Mouse (Mus musculus): Measurements from ENCODE around the gene Gins3.
"Not testable (repeated sequence)": the region's sequence is repeated elsewhere in the genome, so short reads cannot be mapped to it uniquely, and the experiment has no call there.

The Gins3 gene

DNA sequence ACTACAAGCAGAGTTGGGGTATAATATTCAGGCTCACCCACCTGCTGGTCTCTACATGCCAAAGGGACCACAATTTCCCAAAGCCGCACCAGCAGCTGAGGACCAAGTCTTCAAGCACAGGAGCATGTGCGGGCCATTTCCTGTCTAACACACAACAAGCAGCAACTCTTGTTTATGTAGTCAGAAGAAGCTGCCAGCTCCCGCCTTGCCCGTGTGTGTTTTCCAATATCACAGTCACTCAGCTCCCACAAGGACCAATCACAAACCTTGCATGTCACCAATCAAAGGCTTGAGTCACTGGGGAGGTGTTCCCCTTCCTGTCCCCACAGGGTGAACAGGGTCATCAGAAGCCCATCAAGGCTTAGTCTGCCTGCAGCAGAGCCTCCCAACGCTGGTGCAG lies 20.1 kb downstream of the Gins3 start:
- no peak for DNase-seq (ENCODE audit: low spot score)

GRCm38 (mm10) chr8:95655831-95656230 lies 22.6 kb downstream of the Gins3 start:
- no peak for DNase-seq (ENCODE audit: low spot score)

DNA sequence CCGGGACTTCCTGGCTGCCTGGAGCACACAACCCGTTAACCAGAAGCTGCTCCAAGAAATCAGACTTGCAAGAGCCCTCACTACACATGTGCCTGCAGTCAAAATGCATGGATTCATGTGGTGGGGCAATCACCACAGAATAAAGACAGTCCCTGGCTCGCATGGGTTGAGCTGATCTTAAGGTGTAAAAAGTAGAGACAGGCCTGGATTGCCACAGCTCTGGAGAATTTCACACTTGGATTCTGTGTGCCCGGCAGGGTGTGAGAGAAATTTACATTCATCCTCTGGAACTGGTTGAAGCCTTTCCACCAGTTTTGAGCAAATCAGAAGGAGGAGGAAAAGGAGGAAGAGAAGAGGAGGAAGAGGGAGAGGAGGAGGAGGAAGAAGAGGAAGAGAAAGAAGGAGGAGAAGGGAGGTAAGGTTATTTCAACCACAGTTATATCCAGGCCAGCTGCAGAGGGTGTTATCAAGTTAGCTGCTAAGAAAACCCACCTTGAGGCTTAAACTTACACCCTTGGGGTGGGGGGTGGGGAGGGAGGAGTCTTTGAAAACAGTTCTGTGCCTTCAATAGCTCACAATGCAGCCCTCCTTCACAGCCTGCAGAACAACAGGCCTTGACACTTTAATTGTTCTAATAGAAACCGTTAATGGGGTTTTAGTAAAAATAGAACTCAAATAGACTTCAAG lies 23.2 kb downstream of the Gins3 start:
- no peak for DNase-seq (ENCODE audit: low spot score)

GRCm38 (mm10) chr8:95657523-95657922 lies 24.3 kb downstream of the Gins3 start:
- no peak for DNase-seq (ENCODE audit: low spot score)

- no peak for DNase-seq (ENCODE audit: low spot score)
Measured at GRCm38 (mm10) chr8:95660334-95660882, 27.2 kb downstream of the Gins3 start.

DNA sequence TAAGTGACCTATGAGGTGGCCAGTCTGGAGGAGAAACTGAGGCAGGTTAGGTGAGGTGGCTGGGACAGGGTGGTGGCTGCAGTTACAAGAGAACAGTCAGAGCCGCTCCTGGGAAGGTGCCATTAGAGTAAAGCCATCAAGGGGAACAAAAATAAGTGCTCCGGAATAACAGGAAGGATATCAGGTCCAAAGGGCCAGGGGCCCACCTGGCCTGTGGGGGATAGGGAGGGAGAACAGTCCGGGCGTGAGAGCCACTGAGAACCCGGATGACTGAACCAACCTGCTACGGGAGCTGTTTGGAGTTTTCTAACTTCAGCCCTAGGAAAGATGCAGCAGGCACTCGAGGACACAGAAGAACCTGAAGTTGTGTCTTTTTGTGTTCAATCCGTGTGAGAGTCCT lies 27.8 kb downstream of the Gins3 start:
- no peak for DNase-seq (ENCODE audit: low spot score)

DNA sequence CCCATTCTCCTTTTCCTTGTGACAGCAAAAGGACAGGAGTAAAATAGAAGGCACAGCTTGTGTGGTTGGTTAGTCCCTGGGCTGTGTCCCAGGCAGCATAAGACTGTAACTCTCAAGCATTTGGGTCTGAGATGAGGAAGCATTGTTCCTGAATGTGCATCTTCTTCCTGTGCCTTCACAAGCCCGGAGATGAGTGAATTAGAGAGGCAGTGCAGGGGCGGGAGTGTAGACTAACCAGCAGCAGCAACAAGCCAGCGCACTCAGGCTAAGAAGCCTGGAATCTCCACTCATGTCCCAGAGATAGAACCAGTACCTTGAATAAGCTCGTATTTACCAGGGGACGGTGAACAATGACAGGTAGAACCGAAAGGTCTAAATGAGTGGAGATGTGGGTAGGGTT lies 28.3 kb downstream of the Gins3 start:
- no peak for DNase-seq (ENCODE audit: low spot score)

GRCm38 (mm10) chr8:95662885-95663598 lies 29.8 kb downstream of the Gins3 start:
- DNase-seq (ENCODE audit: low spot score), result no peak

DNA sequence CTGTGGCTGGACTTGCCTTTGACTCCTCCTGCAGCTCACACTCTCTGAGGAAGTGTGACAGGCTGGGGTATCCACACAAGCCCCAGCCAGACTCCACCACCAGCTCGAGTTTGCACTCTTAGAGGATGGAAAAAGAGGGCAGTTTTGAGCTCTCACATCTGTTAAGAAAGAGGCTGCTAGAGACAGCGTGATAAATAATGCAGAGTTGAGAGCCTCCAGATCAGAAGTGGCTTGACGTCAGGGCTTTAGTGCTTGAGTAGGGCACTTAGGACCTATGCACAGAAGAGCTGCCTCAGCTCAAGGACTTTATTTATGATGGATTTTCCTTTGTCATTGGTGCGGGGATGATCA lies 30.3 kb downstream of the Gins3 start:
- no peak for DNase-seq (ENCODE audit: low spot score)

GRCm38 (mm10) chr8:95665813-95666452 lies 32.7 kb downstream of the Gins3 start:
- DNase-seq (ENCODE audit: low spot score), result not testable (repeated sequence)

- DNase-seq (ENCODE audit: low spot score), result no peak
Measured at GRCm38 (mm10) chr8:95668163-95668958, 35.1 kb downstream of the Gins3 start.

- no peak for DNase-seq (ENCODE audit: low spot score)
Measured at GRCm38 (mm10) chr8:95669967-95670366, 36.7 kb downstream of the Gins3 start.

GRCm38 (mm10) chr8:95671861-95672260 lies 38.6 kb downstream of the Gins3 start:
- DNase-seq (ENCODE audit: low spot score), result no peak

DNA sequence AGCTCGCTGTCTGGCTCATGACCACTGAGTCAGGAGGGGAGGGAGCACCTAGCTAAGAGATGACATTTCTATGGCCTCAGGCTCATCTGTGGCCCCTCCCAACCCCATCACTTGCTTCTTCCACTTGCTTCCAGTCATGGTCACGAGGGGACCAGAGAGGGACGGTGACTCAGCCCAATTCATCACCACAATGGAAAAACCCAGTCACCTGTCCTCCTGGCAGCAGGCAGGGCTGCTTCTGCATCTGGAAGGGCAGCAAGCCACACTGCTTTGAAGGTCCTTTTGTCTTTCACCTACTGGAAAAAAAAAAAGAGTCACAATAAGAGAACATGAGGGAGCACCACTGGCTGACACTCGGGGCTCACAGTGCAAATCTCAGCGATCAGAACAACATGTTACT lies 39.6 kb downstream of the Gins3 start:
- DNase-seq (ENCODE audit: low spot score), result no peak

GRCm38 (mm10) chr8:95676631-95677030 lies 43.4 kb downstream of the Gins3 start, which contains the start of gene Ndrg4:
Gene Ndrg4, plus strand, starts transcription at chr8:95676980.
- DNase-seq (ENCODE audit: low spot score), result no peak

DNA sequence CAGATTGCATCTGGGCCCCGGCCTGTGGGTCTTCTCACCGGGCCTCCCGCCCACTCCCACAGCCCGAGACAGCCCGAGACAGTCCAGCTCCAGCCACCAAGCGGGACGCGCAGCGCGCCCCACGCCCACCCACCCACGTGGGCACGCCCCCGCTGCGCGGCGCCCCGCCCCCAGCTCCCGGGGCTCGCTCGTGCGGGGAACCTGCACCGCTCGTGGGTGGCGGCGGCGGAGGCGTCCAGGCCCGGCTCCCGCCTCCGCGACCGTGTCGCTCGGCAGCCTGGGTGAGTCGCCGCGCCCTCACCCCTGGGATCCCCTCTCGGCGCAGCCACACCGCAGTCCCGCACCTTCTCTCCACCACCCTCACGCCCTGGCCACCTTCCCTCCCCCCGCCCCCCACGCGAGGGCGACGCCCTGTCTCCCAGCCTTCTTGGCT lies 44.4 kb downstream of the Gins3 start:
- no peak for DNase-seq (ENCODE audit: low spot score)

DNA sequence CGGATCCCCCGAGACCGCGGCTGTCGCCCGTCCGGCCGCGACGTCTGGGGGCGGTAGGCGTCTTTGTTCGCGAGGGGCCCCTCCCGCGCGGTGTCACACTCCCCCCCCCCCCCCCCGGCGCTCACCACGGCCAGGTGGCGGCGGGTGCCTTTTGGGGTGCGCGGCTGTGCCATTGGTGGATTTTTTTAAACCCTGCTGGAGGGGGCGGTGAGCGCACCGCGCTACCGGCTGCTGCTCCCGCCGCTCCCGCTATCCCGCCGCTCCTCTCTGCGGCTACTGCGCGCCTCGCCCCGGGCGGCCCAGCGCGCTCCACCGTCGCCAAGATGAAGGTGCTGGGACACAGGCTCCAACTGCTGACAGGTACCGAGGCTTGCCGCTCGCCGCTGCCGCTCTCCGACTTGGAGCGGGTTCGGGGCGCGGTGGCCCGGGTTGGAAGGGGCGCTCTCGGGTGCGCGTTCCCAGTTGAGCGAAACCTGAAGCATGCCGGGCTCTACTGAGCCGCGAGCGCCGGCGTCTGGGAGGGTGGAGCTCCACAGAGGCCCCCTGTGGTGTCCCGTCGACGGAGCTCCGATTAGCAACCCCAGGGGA lies 44.9 kb downstream of the Gins3 start:
- DNase-seq (ENCODE audit: low spot score), result no peak

DNA sequence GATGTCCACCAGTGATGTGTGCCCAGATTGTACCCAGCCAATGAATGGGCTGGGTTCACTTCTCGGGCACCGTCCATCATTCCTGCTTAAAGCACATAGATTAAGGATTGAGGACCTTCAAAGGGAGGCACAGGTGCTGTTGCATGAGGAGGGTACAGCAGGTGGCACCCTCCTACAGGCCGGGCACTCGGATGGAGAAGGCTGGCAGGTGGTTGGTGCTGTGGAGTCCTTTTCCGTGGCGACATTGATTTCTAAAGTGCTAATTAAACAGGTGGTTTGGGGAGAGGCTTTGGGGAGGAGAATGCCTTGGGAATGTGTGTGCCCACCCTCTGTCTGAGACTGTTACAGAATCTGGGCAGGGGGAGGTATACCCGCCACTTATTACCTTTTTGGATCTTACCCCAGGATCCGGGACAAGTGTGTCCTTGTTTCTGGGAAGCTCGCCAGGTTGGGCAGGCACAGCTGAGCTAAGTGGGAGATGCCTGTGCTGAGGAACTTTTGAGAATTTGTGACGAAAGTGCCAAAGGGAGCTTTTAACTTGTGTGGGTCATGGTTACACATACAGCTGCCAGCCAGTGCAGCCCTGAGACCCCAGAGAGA lies 54.9 kb downstream of the Gins3 start:
- no peak for DNase-seq (ENCODE audit: low spot score)

GRCm38 (mm10) chr8:95690929-95691541 lies 57.8 kb downstream of the Gins3 start:
- no peak for DNase-seq (ENCODE audit: low spot score)

- no peak for DNase-seq (ENCODE audit: low spot score)
Measured at GRCm38 (mm10) chr8:95694631-95695030, 61.4 kb downstream of the Gins3 start.
